Mouse (Mus musculus): ENCODE data around the gene Klhdc1.
A peak's percentile ranks its signal among the peaks of the same experiment; 100 is the strongest.

Gene Klhdc1

DNA sequence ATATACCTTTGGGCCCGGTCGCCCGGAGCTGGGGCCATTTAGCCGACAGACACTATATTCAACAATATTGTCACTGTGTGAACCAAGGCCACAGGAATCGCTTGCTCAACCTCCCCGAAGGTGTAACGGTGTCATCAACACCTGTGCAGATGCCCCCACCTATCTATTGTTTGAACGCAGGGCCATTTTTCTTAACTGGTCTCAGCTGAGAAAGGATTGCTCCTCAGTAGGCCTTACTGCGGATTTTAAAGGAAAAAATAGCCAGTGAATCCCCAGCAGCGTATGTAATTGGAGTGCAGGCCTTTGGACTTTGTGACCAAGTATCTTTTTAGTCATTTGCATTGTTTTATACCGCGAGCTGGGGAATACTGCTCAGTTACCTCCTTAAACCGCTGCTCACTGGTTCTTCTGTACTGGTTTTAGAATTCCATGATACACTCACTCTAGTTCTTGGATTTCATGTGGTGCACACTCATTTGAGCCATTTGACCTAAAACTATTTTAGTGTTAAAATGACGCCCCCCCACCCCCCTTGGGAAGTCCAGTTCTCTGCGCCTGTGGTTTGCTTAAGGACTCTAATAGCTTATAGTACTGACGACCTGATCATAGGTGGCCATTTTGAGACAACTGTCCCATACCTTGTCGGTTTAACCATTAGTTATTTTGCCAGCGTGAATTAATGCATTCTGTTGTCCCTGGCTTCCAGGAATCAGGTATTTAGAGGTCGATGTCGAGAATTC, 56.6 kb downstream of the Klhdc1 start:
- no peak for DNase-seq

GRCm38 (mm10) chr12:69298281-69298680, 57.3 kb downstream of the Klhdc1 start:
- DNase-seq = no peak

GRCm38 (mm10) chr12:69299231-69299630, 58.3 kb downstream of the Klhdc1 start:
- no peak for DNase-seq

DNA sequence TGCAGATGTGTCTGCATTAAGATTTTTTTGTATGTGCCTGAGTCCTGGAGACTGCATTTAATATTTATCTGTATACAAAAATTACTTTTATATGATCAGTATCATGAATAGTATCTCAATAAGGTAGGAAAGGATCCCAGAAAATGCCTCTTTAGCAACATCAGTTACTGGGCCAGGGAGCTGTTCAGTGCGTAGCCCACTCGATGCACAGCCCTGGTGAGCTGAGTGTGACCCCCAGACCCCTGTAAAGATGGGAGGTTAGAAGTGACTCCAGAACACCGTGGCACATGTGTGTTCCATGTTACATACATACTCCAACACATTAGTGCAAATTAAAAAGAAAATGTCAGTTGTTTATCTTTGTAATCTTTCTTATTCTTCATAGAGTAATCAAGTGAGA, 58.9 kb downstream of the Klhdc1 start:
- DNase-seq = no peak

GRCm38 (mm10) chr12:69300391-69300790, 59.4 kb downstream of the Klhdc1 start:
- no peak for DNase-seq

- no peak for DNase-seq
Observed at GRCm38 (mm10) chr12:69302171-69302570, 61.2 kb downstream of the Klhdc1 start.

GRCm38 (mm10) chr12:69304051-69304450, 63.1 kb downstream of the Klhdc1 start:
- no peak for DNase-seq

- no peak for DNase-seq
Observed at GRCm38 (mm10) chr12:69306333-69306732, 65.4 kb downstream of the Klhdc1 start.

DNA sequence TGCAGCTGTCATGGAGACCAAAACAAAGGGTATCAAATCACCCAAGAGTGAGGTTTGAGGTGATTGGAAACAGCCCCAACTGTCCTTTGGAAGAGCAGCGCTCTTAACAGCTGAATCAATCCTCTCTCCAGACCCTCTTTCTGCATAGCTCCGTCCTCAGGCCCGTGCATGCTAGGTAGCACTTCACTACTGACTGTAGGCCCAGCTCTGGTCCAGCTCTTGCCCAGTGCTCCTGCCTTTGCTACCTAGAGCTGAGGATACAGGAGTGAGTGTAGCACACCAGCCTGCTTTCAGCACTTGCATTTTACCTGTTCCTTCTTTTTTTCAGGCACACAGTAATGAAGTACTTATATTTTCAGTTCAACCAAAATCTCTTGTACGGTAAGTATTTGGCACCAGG, 68.7 kb downstream of the Klhdc1 start:
- no peak for DNase-seq

- DNase-seq = no peak
Observed at GRCm38 (mm10) chr12:69318431-69318830, 77.5 kb downstream of the Klhdc1 start.

GRCm38 (mm10) chr12:69331187-69331586, 90.2 kb downstream of the Klhdc1 start:
- DNase-seq = no peak

DNA sequence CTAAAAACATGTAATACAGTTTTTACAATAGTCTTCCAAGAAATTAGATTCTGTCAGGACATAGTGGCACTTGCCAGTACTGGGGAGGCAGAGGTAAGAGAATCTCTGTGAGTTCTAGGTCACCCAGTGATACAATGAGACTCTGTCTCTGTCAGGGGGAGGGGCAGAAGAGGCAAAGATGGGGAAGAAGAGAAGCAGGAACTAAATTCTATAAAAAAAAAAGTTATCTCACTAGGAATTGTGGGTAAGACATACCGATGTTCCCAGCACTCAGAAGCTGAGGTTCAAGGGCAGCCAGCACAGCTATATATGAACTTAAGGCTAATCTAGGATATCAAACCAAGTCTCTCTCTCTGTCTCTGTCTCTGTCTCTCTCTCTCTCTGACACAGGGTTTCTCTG, 91.2 kb downstream of the Klhdc1 start:
- no peak for DNase-seq

GRCm38 (mm10) chr12:69333547-69333946, 92.6 kb downstream of the Klhdc1 start:
- peak; percentile 68 for DNase-seq
